Mouse (Mus musculus) intestine, embryonic 14.5 days (tissue): Measurements from ENCODE around the gene Ankrd35. TPM values are rescaled to one million over a fixed set of nuclear protein-coding genes. Genes with fewer than 3 reads are reported as not detected.
A peak's percentile ranks its signal among the peaks of the same experiment; 100 is the strongest.

Source experiments
- ATAC-seq: fragments of 200-750 bp; cut with Nextera tagmentation; replicated peaks from 2 replicates; pipeline ENCODE4 v1.8.0; 2017; ENCODE audit warnings: low read depth, moderate number of reproducible peaks, moderate TSS enrichment, moderate library complexity; ENCODE audit not compliant: low FRiP score, low TSS enrichment
- DNase-seq: peaks from one replicate; pipeline ENCODE4 v3.0.0-alpha.2; 2018; ENCODE audit warnings: low spot score
- H3K27ac ChIP-seq: fragments of 300-500 bp; sonication (generic); 2 replicates; pipeline ENCODE4 v1.5.1; 2014; ENCODE audit warnings: low read depth, mild to moderate bottlenecking, control low read depth
- H3K27me3 ChIP-seq: fragments of 300-500 bp; sonication (generic); replicated peaks from 2 replicates; pipeline ENCODE4 v1.6.1; 2014; ENCODE audit warnings: low read length, control low read depth; ENCODE audit not compliant: control insufficient read depth, insufficient read depth
- H3K36me3 ChIP-seq: fragments of 300-500 bp; sonication (generic); 2 replicates; pipeline ENCODE4 v1.6.1; 2014; ENCODE audit warnings: low read length, control low read depth; ENCODE audit not compliant: control insufficient read depth, insufficient read depth
- H3K4me1 ChIP-seq: fragments of 300-500 bp; sonication (generic); replicated peaks from 2 replicates; pipeline ENCODE4 v1.6.1; 2014; ENCODE audit warnings: low read length, control low read depth, mixed read lengths; ENCODE audit not compliant: control insufficient read depth, insufficient read depth
- H3K4me2 ChIP-seq: fragments of 300-500 bp; sonication (generic); 2 replicates; pipeline ENCODE4 v1.6.1; 2014; ENCODE audit warnings: low read length
- H3K4me3 ChIP-seq: fragments of 300-500 bp; sonication (generic); 2 replicates; pipeline ENCODE4 v1.5.1; 2014; ENCODE audit warnings: low read depth, low read length, control low read depth, mixed read lengths
- H3K9ac ChIP-seq: fragments of 300-500 bp; sonication (generic); 2 replicates; pipeline ENCODE4 v1.6.1; 2014; ENCODE audit warnings: mild to moderate bottlenecking, low read length
- H3K9me3 ChIP-seq: fragments of 300-500 bp; sonication (generic); 2 replicates; pipeline ENCODE4 v1.6.1; 2016; ENCODE audit warnings: low read length, control low read depth; ENCODE audit not compliant: control insufficient read depth
- WGBS: fragments of 180-500 bp; shearing (Covaris S2); extraction: QIAGEN DNeasy Blood & Tissue Kit; methylation state at CpG from one replicate; pipeline ENCODE4 v1.1.7; 2014; 5-methylcytosine and 5-hydroxymethylcytosine counted together
- polyA plus RNA-seq: library from polyadenylated mRNA; unstranded; fragments of >200 nt; fragmentation: Nextera tagmentation; extraction: Ambion mirVana; gene quantifications from 2 replicates; pipeline ENCODE4 v1.2.1, GENCODE M21; 2014

The Ankrd35 gene
- polyA plus RNA-seq, 1 experiment from 2014 or later, result 0.20 TPM

GRCm38 (mm10) chr3:96727828-96728633 lies 58.1 kb downstream of the Ankrd35 start:
- H3K27me3 ChIP-seq, result no peaks in the 10 kb centered on the region
- H3K9ac ChIP-seq, result peak overlapping the region; percentile 83
- WGBS, result under 1% methylated on average over 42 of the region's 42 CpGs
- H3K4me1 ChIP-seq, result peaks cover 23% of the 10 kb centered on the region
- H3K4me2 ChIP-seq, result peak overlapping the region; percentile 65
- H3K4me3 ChIP-seq, result peak overlapping the region; percentile 86
- peak overlapping the region; percentile 73 for H3K27ac ChIP-seq
- peak; percentile 47 for ATAC-seq
- H3K36me3 ChIP-seq, result peaks cover 13% of the 10 kb centered on the region
- H3K9me3 ChIP-seq, result no peaks in the 10 kb centered on the region
- peak; percentile 76 for DNase-seq

- peak overlapping the region; percentile 83; the same call in 1 of the 2 replicates for H3K9ac ChIP-seq
- H3K27ac ChIP-seq, result peak overlapping the region; percentile 73; the same call in 1 of the 2 replicates
- H3K4me3 ChIP-seq, result peak overlapping the region; percentile 86
- H3K4me1 ChIP-seq, result peaks cover 23% of the 10 kb centered on the region
- H3K9me3 ChIP-seq, result no peaks in the 10 kb centered on the region
- WGBS, result 49% methylated on average over 7 of the region's 7 CpGs
- H3K27me3 ChIP-seq, result no peaks in the 10 kb centered on the region
- peak overlapping the region; percentile 65 for H3K4me2 ChIP-seq
- ATAC-seq (no peak), DNase-seq (no peak)
- H3K36me3 ChIP-seq, result peaks cover 5% of the 10 kb centered on the region
Measured at GRCm38 (mm10) chr3:96728634-96729402, 58.9 kb downstream of the Ankrd35 start.

GRCm38 (mm10) chr3:96729403-96729784 lies 59.5 kb downstream of the Ankrd35 start:
- Histone ChIP-seq H3K4me1 (peaks cover 23% of the 10 kb centered on the region), H3K27ac (no peak overlapping the region), H3K4me2 (peak overlapping the region; percentile 65), H3K27me3 (no peaks in the 10 kb centered on the region), H3K9ac (no peak overlapping the region), H3K9me3 (no peaks in the 10 kb centered on the region), H3K36me3 (no peaks in the 10 kb centered on the region), H3K4me3 (no peak overlapping the region)
- no peak for DNase-seq
- no peak for ATAC-seq
- WGBS, result 35% methylated on average over 3 of the region's 3 CpGs

- no peak overlapping the region for H3K27ac ChIP-seq
- H3K4me1 ChIP-seq, result peaks cover 23% of the 10 kb centered on the region
- no peaks in the 10 kb centered on the region for H3K27me3 ChIP-seq
- ATAC-seq, result no peak
- no peaks in the 10 kb centered on the region for H3K9me3 ChIP-seq
- H3K4me3 ChIP-seq, result no peak overlapping the region
- no peaks in the 10 kb centered on the region for H3K36me3 ChIP-seq
- no peak overlapping the region for H3K4me2 ChIP-seq
- DNase-seq, result no peak
- 74% methylated on average over 5 of the region's 5 CpGs for WGBS
- H3K9ac ChIP-seq, result no peak overlapping the region
Measured at GRCm38 (mm10) chr3:96730785-96731184, 60.9 kb downstream of the Ankrd35 start.

- ATAC-seq, result no peak
- no peaks in the 10 kb centered on the region for H3K36me3 ChIP-seq
- no peaks in the 10 kb centered on the region for H3K27me3 ChIP-seq
- H3K4me3 ChIP-seq, result no peak overlapping the region
- no peaks in the 10 kb centered on the region for H3K9me3 ChIP-seq
- 92% methylated on average over 1 of the region's 1 CpGs for WGBS
- H3K4me1 ChIP-seq, result peaks cover 10% of the 10 kb centered on the region
- no peak for DNase-seq
- H3K4me2 ChIP-seq, result no peak overlapping the region
- H3K27ac ChIP-seq, result no peak overlapping the region
- no peak overlapping the region for H3K9ac ChIP-seq
Measured at GRCm38 (mm10) chr3:96733984-96734383, 64.1 kb downstream of the Ankrd35 start.

- H3K9me3 ChIP-seq, result no peaks in the 10 kb centered on the region
- 76% methylated on average over 2 of the region's 2 CpGs for WGBS
- H3K4me2 ChIP-seq, result no peak overlapping the region
- H3K9ac ChIP-seq, result no peak overlapping the region
- H3K4me3 ChIP-seq, result no peak overlapping the region
- no peak overlapping the region for H3K27ac ChIP-seq
- DNase-seq, result no peak
- 0 out of 2 replicates have a peak, but pooled peaks cover 2% of the 10 kb centered on the region for H3K4me1 ChIP-seq
- no peaks in the 10 kb centered on the region for H3K27me3 ChIP-seq
- H3K36me3 ChIP-seq, result no peaks in the 10 kb centered on the region
- ATAC-seq, result no peak
Measured at GRCm38 (mm10) chr3:96735200-96735599, 65.3 kb downstream of the Ankrd35 start.

- no peak overlapping the region for H3K9ac ChIP-seq
- no peak overlapping the region for H3K27ac ChIP-seq
- WGBS, result 60% methylated on average over 1 of the region's 1 CpGs
- no peak for ATAC-seq
- H3K9me3 ChIP-seq, result no peaks in the 10 kb centered on the region
- H3K4me1 ChIP-seq, result no peaks in the 10 kb centered on the region
- no peak for DNase-seq
- no peaks in the 10 kb centered on the region for H3K27me3 ChIP-seq
- H3K4me2 ChIP-seq, result no peak overlapping the region
- H3K4me3 ChIP-seq, result no peak overlapping the region
- no peaks in the 10 kb centered on the region for H3K36me3 ChIP-seq
Measured at GRCm38 (mm10) chr3:96737013-96737740, 67.2 kb downstream of the Ankrd35 start.

- Histone ChIP-seq H3K4me3 (no peak overlapping the region), H3K4me1 (no peaks in the 10 kb centered on the region), H3K27ac (no peak overlapping the region), H3K9me3 (no peaks in the 10 kb centered on the region), H3K4me2 (no peak overlapping the region), H3K27me3 (no peaks in the 10 kb centered on the region), H3K36me3 (no peaks in the 10 kb centered on the region), H3K9ac (no peak overlapping the region)
- ATAC-seq (no peak), DNase-seq (no peak)
- WGBS, result 88% methylated on average over 1 of the region's 1 CpGs
Measured at GRCm38 (mm10) chr3:96737995-96738394, 68.1 kb downstream of the Ankrd35 start.
